Mouse (Mus musculus): ENCODE results near the gene Frs2.

DNA sequence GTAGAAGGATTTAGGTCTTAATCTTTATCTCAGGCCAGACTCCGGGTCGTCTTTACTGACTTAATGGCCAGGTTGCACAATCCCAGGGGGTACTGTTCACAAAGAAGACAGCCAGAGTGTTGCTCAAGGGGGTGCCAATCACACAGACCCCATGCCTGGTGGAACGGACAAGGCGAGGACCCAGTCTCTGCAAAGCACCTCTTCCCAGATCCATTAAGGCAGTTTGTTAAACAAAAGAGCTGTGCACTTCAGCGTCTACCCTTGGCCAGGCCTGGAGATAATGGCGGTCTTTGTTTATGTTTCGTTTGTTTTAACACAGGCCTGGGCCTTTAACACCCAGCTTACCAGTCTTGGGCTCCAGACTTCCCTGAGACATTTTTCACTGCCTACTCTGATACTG is 3.9 kb upstream of the Frs2 start:
- TF ChIP-seq CTCF (IDR thresholded peaks at IDR 0.05; ENCODE audit: low read depth, low read length) (no peak), POLR2AphosphoS5 (IDR thresholded peaks at IDR 0.05; ENCODE audit: insufficient replicate concordance, low read depth, low read length) (no peak), TAL1 (conservative IDR thresholded peaks at IDR 0.05; ENCODE audit: low read depth, low read length) (no peak), GATA1 (IDR thresholded peaks at IDR 0.05; ENCODE audit: borderline replicate concordance, low read length) (no peak), GATA2 (IDR thresholded peaks at IDR 0.05; ENCODE audit: borderline replicate concordance, low read depth, low read length) (no peak)
